Mouse (Mus musculus) ES-E14 (cell line): ENCODE results near the gene Frrs1l. TPM values are rescaled to one million over a fixed set of nuclear protein-coding genes. Genes with fewer than 3 reads are reported as not detected.

Source experiments
- DNase-seq: peaks from one replicate; pipeline ENCODE4 v3.0.0-alpha.2; 2013; ENCODE audit warnings: low read depth, low spot score
- H3K27ac ChIP-seq: 2 replicates; pipeline ENCODE4 v1.5.1; 2012; ENCODE audit warnings: low read depth, mild to moderate bottlenecking, low read length, moderate library complexity, mixed read lengths; ENCODE audit not compliant: poor library complexity, insufficient read depth, severe bottlenecking
- H3K36me3 ChIP-seq: 2 replicates; pipeline ENCODE4 v1.6.1; 2012; ENCODE audit warnings: mild to moderate bottlenecking, low read length, moderate library complexity, mixed read lengths; ENCODE audit not compliant: control insufficient read depth, poor library complexity, insufficient read depth, severe bottlenecking
- H3K4me1 ChIP-seq, 2 experiments: fragments of 150-350 bp in 1 of 2; sonication (generic) in 1 of 2; 2 replicates each; pipeline ENCODE4 v1.6.1; 2012; ENCODE audit warnings: low read length in 2 of 2, mild to moderate bottlenecking in 1 of 2, mixed read lengths in 1 of 2; ENCODE audit not compliant: control insufficient read depth in 2 of 2, insufficient read depth in 2 of 2, poor library complexity in 1 of 2
- H3K4me3 ChIP-seq, 2 experiments: fragments of 150-350 bp in 1 of 2; sonication (generic) in 1 of 2; 2 replicates each; pipeline ENCODE4 v1.5.1; 2012; ENCODE audit warnings: low read length in 2 of 2, low read depth in 1 of 2, mild to moderate bottlenecking in 1 of 2, mixed read lengths in 1 of 2; ENCODE audit not compliant: insufficient read depth in 1 of 2, poor library complexity in 1 of 2, severe bottlenecking in 1 of 2
- H3K9ac ChIP-seq: 2 replicates; pipeline ENCODE4 v1.6.1; 2012; ENCODE audit warnings: low read depth, mild to moderate bottlenecking, low read length, mixed read lengths; ENCODE audit not compliant: poor library complexity, insufficient read depth, severe bottlenecking
- H3K9me3 ChIP-seq: fragments of 150-350 bp; sonication (generic); 2 replicates; pipeline ENCODE4 v1.6.1; 2012; ENCODE audit warnings: low read depth, mild to moderate bottlenecking, low read length; ENCODE audit not compliant: control insufficient read depth, insufficient read depth
- HCFC1 ChIP-seq: IDR thresholded peaks from 2 replicates; pipeline ENCODE4 v1.6.1; 2012; ENCODE audit warnings: low read length, inconsistent platforms, borderline replicate concordance; ENCODE audit not compliant: insufficient read depth
- in situ Hi-C, 2 experiments: fragments of 600-800 bp; cut with MboI; formaldehyde crosslinking; loops; one replicate each; pipeline ENCODE4 v1.15.1; 2025; ENCODE audit warnings: low sequenced_read_pairs in 2 of 2, inconsistent platforms in 1 of 2; ENCODE audit not compliant: unreplicated experiment in 2 of 2
- total RNA-seq: library from RNA; depleted of rRNA; stranded (reverse); fragments of 300-350 nt; gene quantifications from 2 replicates; pipeline ENCODE4 v1.2.3, GENCODE M21; 2012; rRNA removed

Gene Frrs1l
- total RNA-seq, 1 experiment: 0.54 TPM

- Histone ChIP-seq H3K36me3 (peaks cover 39% of the 10 kb centered on the region), H3K27ac (no peak overlapping the region; the same call in 1 of the 2 replicates), H3K4me3 (no peak overlapping the region), H3K9ac (no peak overlapping the region), H3K9me3 (no peaks in the 10 kb centered on the region), H3K4me1 (peaks cover 8 to 9% of the 10 kb centered on the region in 2 experiments; a peak in 3 of 4 replicates)
- no peak for DNase-seq
- no peak for TF ChIP-seq HCFC1
- in situ Hi-C loops: no loop called here
Observed at GRCm38 (mm10) chr4:56907671-56908070, 82.5 kb downstream of the Frrs1l start.

Other genes with a start within 250 kb of the Frrs1l start
- gene Actl7b, start 248.9 kb downstream of the Frrs1l start, total RNA-seq: 1.1 and 3.5 TPM in 2 replicates
- gene Actl7a, start 247.0 kb downstream of the Frrs1l start, total RNA-seq: 0.62 and 0.63 TPM in 2 replicates
- 75.7 and 76.8 TPM in 2 replicates for gene Elp1, start 188.1 kb downstream of the Frrs1l start, total RNA-seq
- 7.9 and 8.0 TPM in 2 replicates for gene Fam206a, start 188.0 kb downstream of the Frrs1l start, total RNA-seq
- gene Ctnnal1, start 125.2 kb downstream of the Frrs1l start, total RNA-seq: 62.0 and 74.2 TPM in 2 replicates
- gene Tmem245, start 43.0 kb downstream of the Frrs1l start, total RNA-seq: 54.9 and 60.0 TPM in 2 replicates
- gene Epb41l4b, start 153.0 kb upstream of the Frrs1l start, total RNA-seq: 4.7 and 6.2 TPM in 2 replicates